Mouse (Mus musculus): Measurements from ENCODE around the gene Tsx. TPM values are rescaled to one million over a fixed set of nuclear protein-coding genes. Genes with fewer than 3 reads are reported as not detected.

Gene Tsx
- polyA plus RNA-seq, 1 experiment from 2014 or later, result 0.26 TPM

Other genes starting within 250 kb of the Tsx start
- gene Nap1l2, start 227.8 kb upstream of the Tsx start, polyA plus RNA-seq (2015; fragmentation: Nextera tagmentation; extraction: Ambion mirVana), result 96.1 and 97.5 TPM in 2 replicates
- gene Cdx4, start 93.1 kb upstream of the Tsx start, polyA plus RNA-seq (2015; fragmentation: Nextera tagmentation; extraction: Ambion mirVana), result not detected in 2 replicates
- gene Chic1, start 58.0 kb upstream of the Tsx start, polyA plus RNA-seq (2015; fragmentation: Nextera tagmentation; extraction: Ambion mirVana), result 6.7 and 7.0 TPM in 2 replicates
- not detected in 2 replicates for gene Gm26992, start 7.5 kb downstream of the Tsx start, polyA plus RNA-seq (2015; fragmentation: Nextera tagmentation; extraction: Ambion mirVana)
- gene Zcchc13, start 216.1 kb downstream of the Tsx start, polyA plus RNA-seq (2015; fragmentation: Nextera tagmentation; extraction: Ambion mirVana), result not detected in 2 replicates

Data from hindbrain, embryonic 15.5 days (tissue).